Mouse (Mus musculus): ENCODE data around the gene Gm3238. TPM values are rescaled to one million over a fixed set of nuclear protein-coding genes. Genes with fewer than 3 reads are reported as not detected.

Gene Gm3238
- polyA plus RNA-seq, 1 experiment from 2014 or later = not detected

GRCm38 (mm10) chr10:77728280-77728679 is 42.8 kb downstream of the Gm3238 start:
- H3K4me2 ChIP-seq (ENCODE audit: low read depth, low read length) = no peak overlapping the region
- ATAC-seq (replicated peaks; ENCODE audit: extremely low read depth, insufficient read depth, low FRiP score) = no peak
- no peak overlapping the region for H3K27ac ChIP-seq (ENCODE audit: low read length)
- WGBS = 55% methylated on average over 4 of the region's 4 CpGs
- H3K4me1 ChIP-seq (ENCODE audit: control insufficient read depth, insufficient read depth, low read length) = no peaks in the 10 kb centered on the region
- H3K36me3 ChIP-seq (ENCODE audit: control insufficient read depth, insufficient read depth) = no peaks in the 10 kb centered on the region
- no peak overlapping the region for H3K4me3 ChIP-seq (ENCODE audit: low read length)
- no peak overlapping the region for H3K9ac ChIP-seq (ENCODE audit: low read length)
- no peaks in the 10 kb centered on the region for H3K9me3 ChIP-seq (replicated peaks; ENCODE audit: control insufficient read depth, low read length)
- no peaks in the 10 kb centered on the region for H3K27me3 ChIP-seq (ENCODE audit: control insufficient read depth, insufficient read depth, low read length)

- no peak within 1 kb of the TSS for H3K4me2 ChIP-seq (ENCODE audit: low read depth, low read length)
- ATAC-seq (replicated peaks; ENCODE audit: extremely low read depth, insufficient read depth, low FRiP score) = no peak
- no peaks in the 10 kb centered on the region for H3K9me3 ChIP-seq (replicated peaks; ENCODE audit: control insufficient read depth, low read length)
- no peaks in the 10 kb centered on the region for H3K4me1 ChIP-seq (ENCODE audit: control insufficient read depth, insufficient read depth, low read length)
- WGBS = 25% methylated on average over 3 of the region's 3 CpGs
- H3K9ac ChIP-seq (ENCODE audit: low read length) = no peak within 1 kb of the TSS
- no peaks in the 10 kb centered on the region for H3K36me3 ChIP-seq (ENCODE audit: control insufficient read depth, insufficient read depth)
- H3K4me3 ChIP-seq (ENCODE audit: low read length) = no peak within 1 kb of the TSS
- H3K27me3 ChIP-seq (ENCODE audit: control insufficient read depth, insufficient read depth, low read length) = no peaks in the 10 kb centered on the region
- H3K27ac ChIP-seq (ENCODE audit: low read length) = no peak within 1 kb of the TSS
Measured at GRCm38 (mm10) chr10:77726186-77726585, 44.9 kb downstream of the Gm3238 start, which contains the start of gene Gm10100. Gm10100 (plus strand) TSS chr10:77726486.

GRCm38 (mm10) chr10:77724855-77725254 is 46.3 kb downstream of the Gm3238 start:
- no peaks in the 10 kb centered on the region for H3K27me3 ChIP-seq (ENCODE audit: control insufficient read depth, insufficient read depth, low read length)
- no peaks in the 10 kb centered on the region for H3K9me3 ChIP-seq (replicated peaks; ENCODE audit: control insufficient read depth, low read length)
- no peak for ATAC-seq (replicated peaks; ENCODE audit: extremely low read depth, insufficient read depth, low FRiP score)
- 77% methylated on average over 8 of the region's 8 CpGs for WGBS
- H3K36me3 ChIP-seq (ENCODE audit: control insufficient read depth, insufficient read depth) = no peaks in the 10 kb centered on the region
- H3K4me3 ChIP-seq (ENCODE audit: low read length) = no peak overlapping the region
- no peak overlapping the region for H3K4me2 ChIP-seq (ENCODE audit: low read depth, low read length)
- H3K4me1 ChIP-seq (ENCODE audit: control insufficient read depth, insufficient read depth, low read length) = no peaks in the 10 kb centered on the region
- H3K27ac ChIP-seq (ENCODE audit: low read length) = no peak overlapping the region
- no peak overlapping the region for H3K9ac ChIP-seq (ENCODE audit: low read length)

Other genes with a start within 250 kb of the Gm3238 start
- 4.7 and 8.7 TPM in 2 replicates for gene Itgb2, start 241.1 kb downstream of the Gm3238 start, polyA plus RNA-seq (2015; fragmentation: Nextera tagmentation; extraction: Ambion mirVana)
- 127 and 132 TPM in 2 replicates for gene Pttg1ip, start 189.6 kb downstream of the Gm3238 start, polyA plus RNA-seq (2015; fragmentation: Nextera tagmentation; extraction: Ambion mirVana)
- 157 and 170 TPM in 2 replicates for gene Sumo3, start 165.2 kb downstream of the Gm3238 start, polyA plus RNA-seq (2015; fragmentation: Nextera tagmentation; extraction: Ambion mirVana)
- 4.6 TPM in 1 of 2 replicates, not detected in the other for gene Gm49325, start 165.1 kb downstream of the Gm3238 start, polyA plus RNA-seq (2015; fragmentation: Nextera tagmentation; extraction: Ambion mirVana)
- gene Ube2g2, start 149.1 kb downstream of the Gm3238 start, polyA plus RNA-seq (2015; fragmentation: Nextera tagmentation; extraction: Ambion mirVana) = 85.4 and 91.0 TPM in 2 replicates
- 0.10 and 0.28 TPM in 2 replicates for gene Tspear, start 84.8 kb downstream of the Gm3238 start, polyA plus RNA-seq (2015; fragmentation: Nextera tagmentation; extraction: Ambion mirVana)
- not detected in 2 replicates for gene Gm19402, start 80.6 kb downstream of the Gm3238 start, polyA plus RNA-seq (2015; fragmentation: Nextera tagmentation; extraction: Ambion mirVana)
- not detected in 2 replicates for gene Gm9508, start 74.1 kb downstream of the Gm3238 start, polyA plus RNA-seq (2015; fragmentation: Nextera tagmentation; extraction: Ambion mirVana)
- gene Gm10272, start 64.7 kb downstream of the Gm3238 start, polyA plus RNA-seq (2015; fragmentation: Nextera tagmentation; extraction: Ambion mirVana) = not detected in 2 replicates
- not detected in 2 replicates for gene Gm10024, start 59.9 kb downstream of the Gm3238 start, polyA plus RNA-seq (2015; fragmentation: Nextera tagmentation; extraction: Ambion mirVana)
- gene Gm10142, start 55.5 kb downstream of the Gm3238 start, polyA plus RNA-seq (2015; fragmentation: Nextera tagmentation; extraction: Ambion mirVana) = not detected in 2 replicates
- gene Krtap12-1, start 50.7 kb downstream of the Gm3238 start, polyA plus RNA-seq (2015; fragmentation: Nextera tagmentation; extraction: Ambion mirVana) = not detected in 2 replicates
- not detected in 2 replicates for gene Gm10100, start 44.8 kb downstream of the Gm3238 start, polyA plus RNA-seq (2015; fragmentation: Nextera tagmentation; extraction: Ambion mirVana)
- gene Gm18596, start 28.7 kb downstream of the Gm3238 start, polyA plus RNA-seq (2015; fragmentation: Nextera tagmentation; extraction: Ambion mirVana) = not detected in 2 replicates
- not detected in 2 replicates for gene Gm9736, start 20.0 kb downstream of the Gm3238 start, polyA plus RNA-seq (2015; fragmentation: Nextera tagmentation; extraction: Ambion mirVana)
- gene Gm3233, start 11.6 kb downstream of the Gm3238 start, polyA plus RNA-seq (2015; fragmentation: Nextera tagmentation; extraction: Ambion mirVana) = not detected in 2 replicates
- gene Gm7138, start 5.6 kb upstream of the Gm3238 start, polyA plus RNA-seq (2015; fragmentation: Nextera tagmentation; extraction: Ambion mirVana) = not detected in 2 replicates
- gene Gm3250, start 11.2 kb upstream of the Gm3238 start, polyA plus RNA-seq (2015; fragmentation: Nextera tagmentation; extraction: Ambion mirVana) = not detected in 2 replicates
- gene Gm7137, start 16.9 kb upstream of the Gm3238 start, polyA plus RNA-seq (2015; fragmentation: Nextera tagmentation; extraction: Ambion mirVana) = not detected in 2 replicates
- not detected in 2 replicates for gene Gm9639, start 23.8 kb upstream of the Gm3238 start, polyA plus RNA-seq (2015; fragmentation: Nextera tagmentation; extraction: Ambion mirVana)
- gene Gm19668, start 27.8 kb upstream of the Gm3238 start, polyA plus RNA-seq (2015; fragmentation: Nextera tagmentation; extraction: Ambion mirVana) = not detected in 2 replicates
- not detected in 2 replicates for gene Gm9507, start 40.5 kb upstream of the Gm3238 start, polyA plus RNA-seq (2015; fragmentation: Nextera tagmentation; extraction: Ambion mirVana)
- gene Gm2696, start 43.4 kb upstream of the Gm3238 start, polyA plus RNA-seq (2015; fragmentation: Nextera tagmentation; extraction: Ambion mirVana) = not detected in 2 replicates
- not detected in 2 replicates for gene Krtap10-4, start 55.8 kb upstream of the Gm3238 start, polyA plus RNA-seq (2015; fragmentation: Nextera tagmentation; extraction: Ambion mirVana)
- gene Krtap10-10, start 64.6 kb upstream of the Gm3238 start, polyA plus RNA-seq (2015; fragmentation: Nextera tagmentation; extraction: Ambion mirVana) = not detected in 2 replicates
- not detected in 2 replicates for gene Gm36176, start 75.5 kb upstream of the Gm3238 start, polyA plus RNA-seq (2015; fragmentation: Nextera tagmentation; extraction: Ambion mirVana)
- gene Gm10318, start 81.5 kb upstream of the Gm3238 start, polyA plus RNA-seq (2015; fragmentation: Nextera tagmentation; extraction: Ambion mirVana) = not detected in 2 replicates
- gene Gm3285, start 90.7 kb upstream of the Gm3238 start, polyA plus RNA-seq (2015; fragmentation: Nextera tagmentation; extraction: Ambion mirVana) = not detected in 2 replicates
- 1.2 and 1.4 TPM in 2 replicates for gene Lrrc3, start 131.2 kb upstream of the Gm3238 start, polyA plus RNA-seq (2015; fragmentation: Nextera tagmentation; extraction: Ambion mirVana)
- gene Trpm2, start 199.2 kb upstream of the Gm3238 start, polyA plus RNA-seq (2015; fragmentation: Nextera tagmentation; extraction: Ambion mirVana) = 2.6 and 3.4 TPM in 2 replicates
- gene 1810043G02Rik, start 207.2 kb upstream of the Gm3238 start, polyA plus RNA-seq (2015; fragmentation: Nextera tagmentation; extraction: Ambion mirVana) = 19.4 and 20.9 TPM in 2 replicates
- gene Pfkl, start 238.8 kb upstream of the Gm3238 start, polyA plus RNA-seq (2015; fragmentation: Nextera tagmentation; extraction: Ambion mirVana) = 203 and 219 TPM in 2 replicates